Mouse (Mus musculus) myocyte (in vitro differentiated cells): ENCODE data around the gene Inpp4b. TPM values are rescaled to one million over a fixed set of nuclear protein-coding genes. Genes with fewer than 3 reads are reported as not detected.
"Not testable (repeated sequence)": the region's sequence is repeated elsewhere in the genome, so short reads cannot be mapped to it uniquely, and the experiment has no call there.

Experiments used
- H3K27me3 ChIP-seq: one replicate; pipeline ENCODE4 v1.6.1; 2011; ENCODE audit not compliant: control insufficient read depth, insufficient read depth, insufficient read length
- H3K36me3 ChIP-seq: one replicate; pipeline ENCODE4 v1.6.1; 2011; ENCODE audit not compliant: control insufficient read depth, insufficient read depth
- H3K4me2 ChIP-seq: one replicate; pipeline ENCODE4 v1.6.1; 2011; ENCODE audit warnings: low read depth, control low read depth
- H3K4me3 ChIP-seq: one replicate; pipeline ENCODE4 v1.5.1; 2011; ENCODE audit warnings: mild to moderate bottlenecking, control low read depth, moderate library complexity
- H3K79me2 ChIP-seq: one replicate; pipeline ENCODE4 v1.6.1; 2011; ENCODE audit not compliant: control insufficient read depth, insufficient read depth
- H3ac ChIP-seq: one replicate; pipeline ENCODE4 v1.6.1; 2011; ENCODE audit not compliant: control insufficient read depth, insufficient read length
- CEBPB ChIP-seq: IDR thresholded peaks from 2 replicates; pipeline ENCODE4 v1.6.1; 2011; ENCODE audit warnings: mild to moderate bottlenecking, moderate library complexity; ENCODE audit not compliant: poor library complexity, insufficient read depth, severe bottlenecking
- MAX ChIP-seq: IDR thresholded peaks from one replicate; pipeline ENCODE4 v1.6.1; 2011; ENCODE audit warnings: low read depth, mild to moderate bottlenecking, control low read depth
- MYOD1 ChIP-seq, 3 experiments: IDR thresholded peaks; one replicate each; pipeline ENCODE4 v1.6.1; 2011; ENCODE audit warnings: control low read depth in 2 of 3, low read depth in 2 of 3, mild to moderate bottlenecking in 2 of 3, moderate library complexity in 1 of 3; ENCODE audit not compliant: insufficient read length in 2 of 3, control insufficient read depth in 1 of 3
- MYOG ChIP-seq, 3 experiments: IDR thresholded peaks; one replicate each; pipeline ENCODE4 v1.6.1; 2011; ENCODE audit warnings: control low read depth in 2 of 3, low read depth in 2 of 3, mild to moderate bottlenecking in 2 of 3; ENCODE audit not compliant: insufficient read length in 2 of 3, control insufficient read depth in 1 of 3, insufficient read depth in 1 of 3
- POLR2A ChIP-seq: IDR thresholded peaks from one replicate; pipeline ENCODE4 v1.6.1; 2011; ENCODE audit warnings: low read depth, mild to moderate bottlenecking, control low read depth, moderate library complexity; ENCODE audit not compliant: insufficient read length
- POLR2AphosphoS2 ChIP-seq: IDR thresholded peaks from one replicate; pipeline ENCODE4 v1.6.1; 2011; ENCODE audit warnings: low read depth, control low read depth; ENCODE audit not compliant: insufficient read length
- REST ChIP-seq: IDR thresholded peaks from one replicate; pipeline ENCODE4 v1.6.1; 2011; ENCODE audit warnings: mild to moderate bottlenecking, control low read depth, moderate library complexity; ENCODE audit not compliant: insufficient read depth, insufficient read length
- SRF ChIP-seq: IDR thresholded peaks from one replicate; pipeline ENCODE4 v1.6.1; 2011; ENCODE audit warnings: low read depth; ENCODE audit not compliant: control insufficient read depth, insufficient read length
- TCF12 ChIP-seq: IDR thresholded peaks from one replicate; pipeline ENCODE4 v1.6.1; 2011; ENCODE audit warnings: mild to moderate bottlenecking, control low read depth; ENCODE audit not compliant: poor library complexity, insufficient read depth, severe bottlenecking
- TCF3 ChIP-seq: IDR thresholded peaks from one replicate; pipeline ENCODE4 v1.6.1; 2011; ENCODE audit warnings: low read depth, control low read depth; ENCODE audit not compliant: insufficient read length
- USF1 ChIP-seq: IDR thresholded peaks from one replicate; pipeline ENCODE4 v1.6.1; 2011; ENCODE audit warnings: low read depth, mild to moderate bottlenecking, control low read depth, moderate library complexity
- polyA plus RNA-seq: library from polyadenylated mRNA; unstranded; fragments of >200 nt; fragmentation: generic; extraction: Trizol; gene quantifications from one replicate; pipeline ENCODE4 v1.2.1, GENCODE M21; 2012; ENCODE audit warnings: missing spikeins

Inpp4b gene
- polyA plus RNA-seq, 1 experiment: 5.6 TPM

DNA sequence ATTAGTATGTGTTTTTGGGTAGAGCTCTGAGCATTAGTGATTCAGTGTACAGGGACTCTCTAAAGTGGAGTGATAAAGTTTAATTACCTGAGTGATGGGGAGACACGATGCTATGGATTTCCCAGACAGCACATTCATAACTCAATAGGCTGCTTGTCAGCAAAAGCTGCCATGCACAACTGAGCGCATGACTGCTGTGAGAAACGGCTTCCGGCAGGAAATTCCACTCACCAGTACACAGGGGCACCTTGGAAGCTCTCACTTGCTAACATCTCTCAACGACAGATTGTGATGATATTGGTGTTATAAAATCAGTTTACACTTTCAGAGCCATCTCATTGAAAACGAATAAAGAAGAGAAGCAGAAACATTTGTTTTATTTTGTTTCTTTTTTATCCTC lies 465.2 kb downstream of the Inpp4b start:
- no peaks in the 10 kb centered on the region for H3K27me3 ChIP-seq
- H3ac ChIP-seq: no peak overlapping the region
- TF ChIP-seq MYOG (IDR thresholded peaks at IDR 0.05; ENCODE audit: control insufficient read depth in 1 of 3, insufficient read depth in 1 of 3, insufficient read length in 2 of 3, low read depth in 2 of 3) (no peak), TCF12 (no peak), SRF (no peak), REST (no peak), POLR2A (no peak)
- no peaks in the 10 kb centered on the region for H3K36me3 ChIP-seq
- no peak overlapping the region for H3K4me3 ChIP-seq
- no peak overlapping the region for H3K4me2 ChIP-seq
- H3K79me2 ChIP-seq: no peaks in the 10 kb centered on the region

DNA sequence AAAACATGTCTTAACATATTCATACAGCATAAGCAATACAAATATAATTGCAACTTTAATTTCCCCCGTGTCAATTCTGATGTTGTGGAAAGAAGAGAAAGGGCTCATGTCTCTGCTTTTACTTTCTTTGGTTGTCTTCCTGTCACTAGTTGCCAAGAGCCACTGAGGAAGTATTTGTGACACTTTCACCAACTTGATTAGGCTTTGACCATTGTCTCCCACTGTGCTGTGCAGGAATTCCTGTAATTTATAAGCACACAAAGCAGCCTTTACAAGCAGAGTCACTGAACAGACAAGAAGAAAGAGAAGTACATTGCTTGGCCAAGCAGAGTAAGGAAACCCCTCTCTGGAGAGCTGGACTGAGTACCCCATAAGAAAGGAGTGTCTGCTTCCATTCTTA lies 466.1 kb downstream of the Inpp4b start:
- Histone ChIP-seq H3K27me3 (no peaks in the 10 kb centered on the region), H3ac (no peak overlapping the region), H3K36me3 (no peaks in the 10 kb centered on the region), H3K79me2 (no peaks in the 10 kb centered on the region), H3K4me3 (no peak overlapping the region), H3K4me2 (no peak overlapping the region)
- TF ChIP-seq SRF (no peak), REST (no peak), USF1 (no peak), MAX (no peak), POLR2A (no peak)

DNA sequence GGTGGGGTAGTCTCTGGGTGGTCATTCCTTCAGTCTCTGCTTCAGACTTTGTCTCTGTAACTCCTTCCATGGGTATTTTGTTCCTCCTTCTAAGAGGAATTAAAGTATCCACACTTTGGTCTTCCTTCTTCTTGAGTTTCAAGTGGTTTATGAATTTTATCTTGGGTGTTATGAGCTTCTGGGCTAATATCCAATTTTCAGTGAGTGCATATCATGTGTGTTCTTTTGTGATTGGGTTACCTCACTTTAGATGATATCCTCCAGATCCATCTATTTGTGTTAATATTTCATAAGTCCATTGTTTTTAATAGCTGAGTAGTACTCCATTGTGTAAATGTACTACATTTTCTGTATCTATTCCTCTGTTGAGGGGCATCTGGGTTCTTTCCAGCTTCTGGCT lies 467.1 kb downstream of the Inpp4b start:
- not testable (repeated sequence) for H3K36me3 ChIP-seq, H3K79me2 ChIP-seq, H3K4me2 ChIP-seq, H3ac ChIP-seq, H3K4me3 ChIP-seq, H3K27me3 ChIP-seq

DNA sequence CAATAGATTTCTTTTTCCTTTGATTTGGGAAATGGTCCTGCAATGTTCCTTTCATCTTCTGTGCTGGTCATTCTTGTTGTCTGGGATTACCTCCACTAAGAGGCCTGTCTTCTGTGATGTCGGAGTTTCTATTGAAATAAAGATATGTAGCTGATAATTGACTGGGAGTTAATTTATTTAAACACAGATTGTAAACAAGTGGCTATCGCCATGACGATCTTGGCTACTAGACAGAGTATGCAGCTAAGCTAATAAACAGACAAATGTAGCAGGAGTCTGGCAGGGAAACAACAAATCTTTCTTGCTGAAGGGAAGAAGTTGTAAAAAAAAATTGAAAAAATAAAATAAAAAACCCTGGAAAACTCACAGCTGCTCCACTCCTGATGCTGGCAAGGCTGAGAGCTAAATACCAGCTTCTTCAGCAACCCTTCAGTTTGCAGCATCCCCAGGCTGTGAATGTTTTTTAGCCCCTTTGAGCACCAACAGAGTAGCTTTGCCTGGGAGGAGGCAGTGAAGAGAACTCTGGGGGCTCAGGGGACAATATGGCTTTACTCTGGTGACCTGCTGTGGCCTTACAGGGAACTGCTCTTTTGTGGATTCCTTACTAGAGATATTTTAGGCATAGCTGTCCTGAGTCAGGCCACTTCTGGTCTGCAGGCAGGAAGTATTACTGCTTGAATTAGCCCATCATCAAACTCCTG lies 469.8 kb downstream of the Inpp4b start:
- no peak overlapping the region for H3ac ChIP-seq
- no peak overlapping the region for H3K4me3 ChIP-seq
- H3K79me2 ChIP-seq: no peaks in the 10 kb centered on the region
- H3K4me2 ChIP-seq: no peak overlapping the region
- no peaks in the 10 kb centered on the region for H3K36me3 ChIP-seq
- no peaks in the 10 kb centered on the region for H3K27me3 ChIP-seq
- TF ChIP-seq MYOG (IDR thresholded peaks at IDR 0.05; ENCODE audit: control insufficient read depth in 1 of 3, insufficient read depth in 1 of 3, insufficient read length in 2 of 3, low read depth in 2 of 3) (no peak), POLR2A (no peak), MYOD1 (IDR thresholded peaks at IDR 0.05; ENCODE audit: control insufficient read depth in 1 of 3, insufficient read length in 2 of 3, low read depth in 2 of 3) (no peak), CEBPB (no peak), TCF12 (no peak), TCF3 (no peak), SRF (no peak), MAX (no peak)

DNA sequence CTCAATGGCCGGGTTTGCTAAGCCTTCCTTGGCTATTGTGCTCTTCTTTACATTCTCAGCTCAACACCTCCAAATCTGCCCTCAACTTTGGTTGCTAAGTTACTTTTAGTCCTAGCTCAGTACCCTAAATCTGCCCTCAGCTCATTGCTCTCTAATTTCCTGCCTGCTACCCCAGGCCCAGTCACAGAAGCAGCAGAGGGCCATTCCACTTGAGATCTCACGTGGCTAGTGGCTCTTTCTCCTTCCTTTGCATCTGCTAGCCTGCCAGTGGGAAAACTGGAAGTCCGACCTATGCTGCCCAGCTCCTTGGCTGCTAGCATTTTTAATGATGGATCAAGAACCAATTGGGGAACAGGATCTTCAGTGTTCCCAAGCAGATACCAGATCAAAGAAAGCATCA lies 472.4 kb downstream of the Inpp4b start:
- TF ChIP-seq MAX (no peak), REST (no peak)
- no peaks in the 10 kb centered on the region for H3K27me3 ChIP-seq
- no peaks in the 10 kb centered on the region for H3K79me2 ChIP-seq
- H3K4me3 ChIP-seq: no peak overlapping the region
- no peak overlapping the region for H3ac ChIP-seq
- H3K36me3 ChIP-seq: no peaks in the 10 kb centered on the region
- H3K4me2 ChIP-seq: no peak overlapping the region

DNA sequence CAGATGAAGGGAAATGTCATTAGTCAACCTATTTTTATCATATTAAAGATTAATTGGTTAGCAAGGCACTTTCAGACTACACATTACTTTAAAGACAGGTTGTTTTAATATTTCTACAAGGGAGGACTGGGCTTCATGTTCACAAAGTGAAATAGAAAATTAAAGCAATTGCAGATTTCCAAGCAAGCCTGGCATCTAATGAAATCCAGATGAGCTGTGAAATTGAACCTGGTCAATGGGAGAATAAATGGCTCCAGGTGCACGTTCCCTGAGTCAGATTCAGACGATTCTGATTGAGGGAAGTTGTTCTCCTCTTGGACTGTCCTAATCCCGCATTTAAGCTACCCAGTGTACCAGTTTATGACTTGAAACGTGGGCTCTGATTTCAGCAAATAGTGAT lies 473.2 kb downstream of the Inpp4b start:
- no peak for TF ChIP-seq REST
- TF ChIP-seq CEBPB: no peak
- TF ChIP-seq TCF12: no peak
- Histone ChIP-seq H3K79me2 (no peaks in the 10 kb centered on the region), H3K4me3 (no peak overlapping the region), H3K27me3 (no peaks in the 10 kb centered on the region), H3K36me3 (no peaks in the 10 kb centered on the region), H3K4me2 (no peak overlapping the region), H3ac (no peak overlapping the region)

DNA sequence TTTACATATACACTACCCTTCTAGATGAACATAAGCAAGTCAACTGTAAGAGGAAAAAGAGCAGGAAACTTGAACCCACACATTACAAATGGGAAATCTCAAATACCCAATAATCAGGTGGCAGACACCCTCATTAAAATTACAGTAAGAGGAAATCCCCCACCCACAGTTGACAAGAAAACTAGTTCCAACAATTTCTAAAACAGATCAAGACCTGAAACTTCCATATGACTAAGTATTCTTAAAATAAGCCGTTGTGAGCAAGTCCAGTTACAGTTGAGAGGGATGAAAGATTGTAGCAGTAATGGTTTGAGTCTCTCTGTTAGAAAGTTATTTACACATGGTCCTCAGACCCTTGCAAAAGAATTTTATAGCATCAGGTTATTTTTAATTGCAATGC lies 480.8 kb downstream of the Inpp4b start:
- Histone ChIP-seq H3K4me3 (no peak overlapping the region), H3K27me3 (no peaks in the 10 kb centered on the region), H3K79me2 (no peaks in the 10 kb centered on the region), H3ac (no peak overlapping the region), H3K36me3 (no peaks in the 10 kb centered on the region), H3K4me2 (no peak overlapping the region)
- TF ChIP-seq TCF3 (no peak), MYOG (IDR thresholded peaks at IDR 0.05; ENCODE audit: control insufficient read depth in 1 of 3, insufficient read depth in 1 of 3, insufficient read length in 2 of 3, low read depth in 2 of 3) (no peak), POLR2AphosphoS2 (no peak)
